Mouse (Mus musculus) liver, embryonic 13.5 days (tissue): ENCODE data around the gene Gm20683. TPM values are rescaled to one million over a fixed set of nuclear protein-coding genes. Genes with fewer than 3 reads are reported as not detected.

Experiments used
- ATAC-seq: fragments of 200-750 bp; cut with Nextera tagmentation; 2 replicates; pipeline ENCODE4 v1.8.0; 2017; ENCODE audit warnings: low read depth, mild to moderate bottlenecking, moderate number of reproducible peaks, moderate library complexity
- DNase-seq: peaks from one replicate; pipeline ENCODE4 v3.0.0; 2022
- H3K27ac ChIP-seq: fragments of 300-500 bp; sonication (generic); 2 replicates; pipeline ENCODE4 v1.5.1; 2015; ENCODE audit warnings: moderate library complexity, mild to moderate bottlenecking, inconsistent platforms
- H3K27me3 ChIP-seq: fragments of 300-500 bp; sonication (generic); 2 replicates; pipeline ENCODE4 v1.6.1; 2015; ENCODE audit warnings: mild to moderate bottlenecking, inconsistent platforms
- H3K36me3 ChIP-seq: fragments of 300-500 bp; sonication (generic); 2 replicates; pipeline ENCODE4 v1.6.1; 2015; ENCODE audit warnings: mild to moderate bottlenecking, inconsistent platforms
- H3K4me1 ChIP-seq: fragments of 300-500 bp; sonication (generic); replicated peaks from 2 replicates; pipeline ENCODE4 v1.6.1; 2015; ENCODE audit warnings: inconsistent platforms
- H3K4me2 ChIP-seq: fragments of 300-500 bp; sonication (generic); 2 replicates; pipeline ENCODE4 v1.6.1; 2015; ENCODE audit warnings: inconsistent platforms, mild to moderate bottlenecking, moderate library complexity
- H3K4me3 ChIP-seq: fragments of 300-500 bp; sonication (generic); replicated peaks from 2 replicates; pipeline ENCODE4 v1.5.1; 2015; ENCODE audit warnings: mild to moderate bottlenecking, inconsistent platforms
- H3K9ac ChIP-seq: fragments of 300-500 bp; sonication (generic); 2 replicates; pipeline ENCODE4 v1.6.1; 2015; ENCODE audit warnings: mild to moderate bottlenecking, inconsistent platforms
- H3K9me3 ChIP-seq: fragments of 300-500 bp; sonication (generic); replicated peaks from 2 replicates; pipeline ENCODE4 v1.6.1; 2016; ENCODE audit warnings: inconsistent platforms
- WGBS: fragments of 180-500 bp; shearing (Covaris S2); methylation state at CpG from one replicate; pipeline ENCODE4 v1.1.7; 2015; ENCODE audit not compliant: insufficient replicate concordance; 5-methylcytosine and 5-hydroxymethylcytosine counted together
- microRNA-seq: library from miRNA; unstranded; fragments of <30 nt; microRNA quantifications from one replicate; pipeline ENCODE4, GENCODE M21; 2016
- polyA plus RNA-seq: library from polyadenylated mRNA; unstranded; fragments of >200 nt; fragmentation: Nextera tagmentation; extraction: Ambion mirVana; gene quantifications from 2 replicates; pipeline ENCODE4 v1.2.1, GENCODE M21; 2015

The Gm20683 gene
- polyA plus RNA-seq, 1 experiment from 2014 or later: 0.28 TPM

DNA sequence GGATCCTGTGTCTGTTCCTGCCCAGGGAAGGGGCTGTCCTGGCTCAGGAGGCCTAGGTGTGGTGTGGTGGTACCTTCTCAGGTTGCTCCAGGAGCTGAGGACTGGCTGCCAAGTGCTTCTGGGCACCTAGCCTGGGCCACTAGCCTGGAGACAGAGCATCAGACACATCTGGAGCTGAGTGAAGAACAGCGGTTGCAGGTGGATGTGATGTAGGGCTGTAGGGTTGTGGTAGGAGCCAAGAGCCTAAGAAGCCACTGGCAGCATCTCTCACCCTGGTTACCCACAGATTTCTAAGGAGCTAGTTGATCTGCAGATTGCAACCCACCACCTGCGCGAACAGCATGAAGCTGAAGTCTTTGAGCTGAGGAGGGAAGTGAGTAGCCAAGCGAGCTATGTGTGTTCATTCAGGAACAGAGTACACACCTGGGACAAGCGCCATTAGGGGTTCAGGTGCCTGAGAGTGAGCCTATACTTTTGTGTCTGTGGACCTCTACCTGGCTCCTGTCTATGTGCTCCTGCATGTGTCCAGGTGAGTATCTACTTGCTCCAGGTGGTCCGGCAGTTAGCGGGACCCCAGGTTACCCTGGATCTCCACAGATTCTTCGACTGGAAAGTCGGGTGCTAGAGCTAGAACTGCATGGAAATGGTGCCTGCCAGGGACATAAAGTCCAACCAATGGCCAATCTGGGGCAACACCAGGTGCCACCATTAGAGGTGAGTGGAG is 54.6 kb downstream of the Gm20683 start:
- peaks cover 35% of the 10 kb centered on the region for H3K4me1 ChIP-seq
- H3K27ac ChIP-seq: no peak overlapping the region
- peaks cover 48% of the 10 kb centered on the region for H3K36me3 ChIP-seq
- H3K9me3 ChIP-seq: no peaks in the 10 kb centered on the region
- no peak overlapping the region for H3K9ac ChIP-seq
- no peaks in the 10 kb centered on the region for H3K27me3 ChIP-seq
- no peak overlapping the region for H3K4me3 ChIP-seq
- ATAC-seq (no peak), DNase-seq (no peak)
- 83% methylated on average over 9 of the region's 9 CpGs for WGBS
- H3K4me2 ChIP-seq: no peak overlapping the region

DNA sequence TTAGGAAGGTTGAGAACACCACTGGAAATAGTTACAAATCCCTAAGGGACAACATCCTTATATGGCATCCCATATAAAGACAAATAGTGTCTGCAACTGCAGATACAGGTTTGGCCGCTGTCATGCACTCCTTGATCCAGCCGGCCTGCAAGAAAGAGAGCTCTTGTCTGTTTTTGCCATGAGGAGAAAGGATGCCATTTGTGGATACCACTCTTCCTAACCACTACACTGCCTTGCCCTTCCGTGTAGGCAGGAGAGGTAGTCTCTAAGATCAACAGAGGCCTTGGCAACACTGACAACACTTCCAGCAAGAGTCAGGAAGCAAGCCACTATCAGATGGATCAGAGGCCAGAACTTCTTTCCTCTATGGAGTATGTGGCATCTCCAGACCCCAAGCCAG is 55.3 kb downstream of the Gm20683 start, which contains the start of gene Ccdc78:
Ccdc78 (plus strand) TSS at position 301 of the 400 bp plus-strand sequence.
- DNase-seq (no peak), ATAC-seq (no peak)
- Histone ChIP-seq H3K9ac (peak within 1 kb of the TSS; percentile 75), H3K4me1 (peaks cover 31% of the 10 kb centered on the region), H3K4me3 (peak within 1 kb of the TSS; percentile 69), H3K36me3 (peaks cover 55% of the 10 kb centered on the region), H3K4me2 (peak within 1 kb of the TSS; percentile 80), H3K27me3 (no peaks in the 10 kb centered on the region), H3K27ac (peak within 1 kb of the TSS; percentile 15), H3K9me3 (no peaks in the 10 kb centered on the region)
- WGBS: 69% methylated on average over 3 of the region's 3 CpGs

DNA sequence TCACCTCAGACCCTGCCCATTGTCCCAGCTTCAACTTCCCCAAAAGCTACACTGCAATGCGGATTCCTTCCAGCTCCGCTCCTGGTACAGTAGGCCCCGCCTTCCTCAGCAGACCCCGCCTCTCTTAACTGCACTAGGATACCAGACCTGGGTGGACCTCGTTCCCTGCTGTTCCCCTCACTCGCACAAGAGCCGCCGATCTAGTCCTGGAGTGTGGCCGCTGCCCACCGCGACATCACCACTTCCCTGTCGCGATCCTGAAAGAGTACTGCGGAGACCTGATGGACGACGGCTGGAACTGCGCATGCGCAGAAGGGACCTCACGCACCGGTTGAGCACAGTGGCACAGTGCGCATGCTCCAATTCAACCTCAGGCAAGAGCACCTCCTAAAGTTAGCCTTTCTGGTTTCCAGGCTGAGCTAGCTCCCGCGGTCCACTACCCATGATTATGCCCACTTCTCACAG is 56.2 kb downstream of the Gm20683 start, which contains the start of gene Haghl:
Haghl (minus strand) TSS at position 393 of the 465 bp plus-strand sequence.
- Histone ChIP-seq H3K27ac (peak within 1 kb of the TSS; percentile 43), H3K4me2 (peak within 1 kb of the TSS; percentile 80), H3K9ac (peak within 1 kb of the TSS; percentile 75), H3K9me3 (no peaks in the 10 kb centered on the region), H3K4me3 (peak within 1 kb of the TSS; percentile 69), H3K36me3 (peaks cover 60% of the 10 kb centered on the region), H3K27me3 (no peaks in the 10 kb centered on the region), H3K4me1 (peaks cover 22% of the 10 kb centered on the region)
- ATAC-seq: peak; percentile 86
- peak; percentile 93 for DNase-seq
- WGBS: under 1% methylated on average over 23 of the region's 23 CpGs

Small RNA genes lying within 50 kb of the gene (microRNA-seq; reads per million reads assigned to microRNA genes)
- not detected for gene Mir3082

Other genes starting within 250 kb of the Gm20683 start
- 0.25 and 0.51 TPM in 2 replicates for gene Gng13, start 124.6 kb downstream of the Gm20683 start, polyA plus RNA-seq
- gene Chtf18, start 114.3 kb downstream of the Gm20683 start, polyA plus RNA-seq: 24.8 and 25.4 TPM in 2 replicates
- 7.6 and 8.4 TPM in 2 replicates for gene Rpusd1, start 114.1 kb downstream of the Gm20683 start, polyA plus RNA-seq
- not detected in 2 replicates for gene Mslnl, start 105.7 kb downstream of the Gm20683 start, polyA plus RNA-seq
- 0.81 and 1.2 TPM in 2 replicates for gene Msln, start 87.4 kb downstream of the Gm20683 start, polyA plus RNA-seq
- 16.4 and 17.5 TPM in 2 replicates for gene Narfl, start 68.0 kb downstream of the Gm20683 start, polyA plus RNA-seq
- 6.8 and 7.3 TPM in 2 replicates for gene Haghl, start 56.1 kb downstream of the Gm20683 start, polyA plus RNA-seq
- gene Ccdc78, start 55.2 kb downstream of the Gm20683 start, polyA plus RNA-seq: 0.05 and 0.07 TPM in 2 replicates
- 54.5 and 61.8 TPM in 2 replicates for gene Fam173a, start 48.9 kb downstream of the Gm20683 start, polyA plus RNA-seq
- gene AC134908.4, start 46.1 kb downstream of the Gm20683 start, polyA plus RNA-seq: 0.46 TPM in 1 of 2 replicates, not detected in the other
- 21.2 and 23.8 TPM in 2 replicates for gene Metrn, start 44.6 kb downstream of the Gm20683 start, polyA plus RNA-seq
- 0.05 and 0.32 TPM in 2 replicates for gene Fbxl16, start 32.7 kb downstream of the Gm20683 start, polyA plus RNA-seq
- gene Wdr24, start 18.1 kb downstream of the Gm20683 start, polyA plus RNA-seq: 11.9 and 14.2 TPM in 2 replicates
- 21.7 and 26.9 TPM in 2 replicates for gene Jmjd8, start 12.9 kb downstream of the Gm20683 start, polyA plus RNA-seq
- gene Stub1, start 8.4 kb downstream of the Gm20683 start, polyA plus RNA-seq: 130 TPM in 2 replicates
- 0.20 and 0.30 TPM in 2 replicates for gene Rhbdl1, start 4.5 kb downstream of the Gm20683 start, polyA plus RNA-seq
- 12.8 and 13.5 TPM in 2 replicates for gene Rhot2, start 3.1 kb upstream of the Gm20683 start, polyA plus RNA-seq
- 10.2 and 12.5 TPM in 2 replicates for gene Wdr90, start 19.7 kb upstream of the Gm20683 start, polyA plus RNA-seq
- 62.1 and 66.2 TPM in 2 replicates for gene Mcrip2, start 27.0 kb upstream of the Gm20683 start, polyA plus RNA-seq
- gene Mettl26, start 33.3 kb upstream of the Gm20683 start, polyA plus RNA-seq: 43.9 and 46.9 TPM in 2 replicates
- gene Wfikkn1, start 39.1 kb upstream of the Gm20683 start, polyA plus RNA-seq: 0.65 and 1.00 TPM in 2 replicates
- 6.5 and 7.0 TPM in 2 replicates for gene Rab40c, start 78.0 kb upstream of the Gm20683 start, polyA plus RNA-seq
- 126 and 152 TPM in 2 replicates for gene Pigq, start 103.2 kb upstream of the Gm20683 start, polyA plus RNA-seq
- 5.1 and 7.2 TPM in 2 replicates for gene Nhlrc4, start 103.2 kb upstream of the Gm20683 start, polyA plus RNA-seq
- 0.24 and 0.32 TPM in 2 replicates for gene A930017K11Rik, start 110.8 kb upstream of the Gm20683 start, polyA plus RNA-seq
- gene Capn15, start 144.0 kb upstream of the Gm20683 start, polyA plus RNA-seq: 11.1 and 12.3 TPM in 2 replicates
- gene Rab11fip3, start 227.8 kb upstream of the Gm20683 start, polyA plus RNA-seq: 1.8 and 1.9 TPM in 2 replicates
- 11.1 and 13.8 TPM in 2 replicates for gene Decr2, start 248.6 kb upstream of the Gm20683 start, polyA plus RNA-seq